Mouse (Mus musculus) lung, postnatal 0 days (tissue): ENCODE measurements around the gene Bcar3.

ENCODE experiments used
- CTCF ChIP-seq: IDR thresholded peaks from 2 replicates; pipeline ENCODE4 v1.5.1; 2016; ENCODE audit warnings: antibody characterized with exemption, mild to moderate bottlenecking
- EP300 ChIP-seq: IDR thresholded peaks from 2 replicates; pipeline ENCODE4 v1.6.1; 2016; ENCODE audit warnings: antibody characterized with exemption, mild to moderate bottlenecking, control low read depth

GRCm38 (mm10) chr3:122352801-122353200 lies 58.9 kb downstream of the Bcar3 start:
- no peak for TF ChIP-seq EP300
- no peak for TF ChIP-seq CTCF
